Mouse (Mus musculus): ENCODE measurements around the gene Sspo. TPM values are rescaled to one million over a fixed set of nuclear protein-coding genes. Genes with fewer than 3 reads are reported as not detected.

The Sspo gene
- total and polyA plus RNA-seq, 3 experiments: not detected

GRCm38 (mm10) chr6:48487747-48488725 lies 40.0 kb downstream of the Sspo start (continued):
- no peak for TF ChIP-seq RAD21 (IDR thresholded peaks at IDR 0.05; ENCODE audit: low read depth, low read length)

- Histone ChIP-seq H3K9ac (ENCODE audit: control insufficient read depth, low read depth, low read length, poor library complexity, severe bottlenecking) (no peak overlapping the region), H3K9me3 (replicated peaks; ENCODE audit: insufficient read depth, low read length) (no peaks in the 10 kb centered on the region), H3K27me3 (ENCODE audit: control insufficient read depth in 1 of 2, insufficient read depth in 2 of 2, low read length in 2 of 2) (no peaks in the 10 kb centered on the region), H3K27ac (ENCODE audit: control insufficient read depth, low read depth, low read length) (no peak overlapping the region), H3K4me3 (ENCODE audit: control insufficient read depth in 1 of 2, insufficient read depth in 1 of 2, low read depth in 2 of 2, low read length in 2 of 2) (no peak overlapping the region), H3K79me2 (ENCODE audit: control insufficient read depth, insufficient read depth, low read length, poor library complexity) (no peaks in the 10 kb centered on the region), H3K4me1 (ENCODE audit: control insufficient read depth in 1 of 2, insufficient read depth in 2 of 2, low read length in 2 of 2) (no peaks in the 10 kb centered on the region), H3K36me3 (ENCODE audit: control insufficient read depth in 1 of 2, insufficient read depth in 2 of 2, low read length in 2 of 2) (no peaks in the 10 kb centered on the region)
- no peak for DNase-seq (ENCODE audit: low read depth, low spot score)
- TF ChIP-seq SIN3A (IDR thresholded peaks at IDR 0.05; ENCODE audit: low read length) (no peak), MAFK (IDR thresholded peaks at IDR 0.05; ENCODE audit: borderline replicate concordance, low read depth, low read length) (no peak), MEF2A (IDR thresholded peaks at IDR 0.05; ENCODE audit: extremely low read depth, insufficient replicate concordance, low read depth, low read length, poor library complexity, severe bottlenecking) (no peak), POLR2A (IDR thresholded peaks at IDR 0.05; ENCODE audit: control insufficient read depth in 1 of 2, insufficient read depth in 1 of 2, low read depth in 1 of 2, low read length in 2 of 2, poor library complexity in 1 of 2) (no peak), NRF1 (IDR thresholded peaks at IDR 0.05; ENCODE audit: insufficient read depth, low read depth, low read length, poor library complexity, severe bottlenecking) (no peak), KAT2A (conservative IDR thresholded peaks at IDR 0.05; ENCODE audit: low read depth, low read length) (no peak), TAL1 (IDR thresholded peaks at IDR 0.05; ENCODE audit: low read length) (no peak)
Observed at GRCm38 (mm10) chr6:48489741-48490140, 41.7 kb downstream of the Sspo start.

GRCm38 (mm10) chr6:48491361-48491760 lies 43.3 kb downstream of the Sspo start:
- H3K27me3 ChIP-seq (ENCODE audit: control insufficient read depth in 1 of 2, insufficient read depth in 2 of 2, low read length in 2 of 2): no peaks in the 10 kb centered on the region
- no peak overlapping the region for H3K4me3 ChIP-seq (ENCODE audit: control insufficient read depth in 1 of 2, insufficient read depth in 1 of 2, low read depth in 2 of 2, low read length in 2 of 2)
- no peak overlapping the region for H3K27ac ChIP-seq (ENCODE audit: control insufficient read depth, low read depth, low read length)
- H3K9ac ChIP-seq (ENCODE audit: control insufficient read depth, low read depth, low read length, poor library complexity, severe bottlenecking): no peak overlapping the region
- H3K9me3 ChIP-seq (replicated peaks; ENCODE audit: insufficient read depth, low read length): no peaks in the 10 kb centered on the region
- no peak for DNase-seq (ENCODE audit: low read depth, low spot score)
- H3K4me1 ChIP-seq (ENCODE audit: control insufficient read depth in 1 of 2, insufficient read depth in 2 of 2, low read length in 2 of 2): no peaks in the 10 kb centered on the region
- no peak for TF ChIP-seq UBTF (IDR thresholded peaks at IDR 0.05; ENCODE audit: borderline replicate concordance, insufficient read depth, low read depth, low read length)
- no peak for TF ChIP-seq MYB (IDR thresholded peaks at IDR 0.05; ENCODE audit: low read depth, low read length)
- no peak for TF ChIP-seq USF2 (IDR thresholded peaks at IDR 0.05; ENCODE audit: borderline replicate concordance in 1 of 2, insufficient read depth in 1 of 2, low read depth in 1 of 2, low read length in 2 of 2)
- no peak for TF ChIP-seq GABPA (IDR thresholded peaks at IDR 0.05; ENCODE audit: low read depth, low read length)
- no peak for TF ChIP-seq JUND (IDR thresholded peaks at IDR 0.05; ENCODE audit: low read depth, low read length)
- TF ChIP-seq POLR2AphosphoS2 (IDR thresholded peaks at IDR 0.05; ENCODE audit: low read length): no peak
- no peak for TF ChIP-seq ZMIZ1 (IDR thresholded peaks at IDR 0.05; ENCODE audit: low read depth, low read length)
- TF ChIP-seq POLR2A (IDR thresholded peaks at IDR 0.05; ENCODE audit: control insufficient read depth in 1 of 2, insufficient read depth in 1 of 2, low read depth in 1 of 2, low read length in 2 of 2, poor library complexity in 1 of 2): no peak
- no peak for TF ChIP-seq POLR2AphosphoS5 (IDR thresholded peaks at IDR 0.05; ENCODE audit: borderline replicate concordance, low read depth, low read length)
- no peak for TF ChIP-seq KAT2A (conservative IDR thresholded peaks at IDR 0.05; ENCODE audit: low read depth, low read length)
- no peak for TF ChIP-seq RCOR1 (IDR thresholded peaks at IDR 0.05; ENCODE audit: low read depth, low read length)
- TF ChIP-seq SIN3A (IDR thresholded peaks at IDR 0.05; ENCODE audit: low read length): no peak
- TF ChIP-seq CTCF (IDR thresholded peaks at IDR 0.05 in 2 of 3, conservative IDR thresholded peaks at IDR 0.05 in 1 of 3; ENCODE audit: control insufficient read depth in 1 of 3, insufficient read depth in 1 of 3, low read depth in 2 of 3, low read length in 3 of 3, poor library complexity in 1 of 3, severe bottlenecking in 1 of 3): no peak
- no peak for TF ChIP-seq MAX (IDR thresholded peaks at IDR 0.05; ENCODE audit: low read length)
- TF ChIP-seq TAL1 (IDR thresholded peaks at IDR 0.05; ENCODE audit: low read length): no peak
- no peak for TF ChIP-seq ETS1 (IDR thresholded peaks at IDR 0.05; ENCODE audit: low read depth, low read length)
- H3K79me2 ChIP-seq (ENCODE audit: control insufficient read depth, insufficient read depth, low read length, poor library complexity): no peaks in the 10 kb centered on the region
- no peaks in the 10 kb centered on the region for H3K36me3 ChIP-seq (ENCODE audit: control insufficient read depth in 1 of 2, insufficient read depth in 2 of 2, low read length in 2 of 2)
